Mouse (Mus musculus) CH12.LX (cell line): ENCODE data around the gene 4930519G04Rik. TPM values are rescaled to one million over a fixed set of nuclear protein-coding genes. Genes with fewer than 3 reads are reported as not detected.

Source experiments
- DNase-seq: peaks from one replicate; pipeline ENCODE4 v3.0.0-alpha.2; 2013; ENCODE audit errors: extremely low read depth
- H3K27ac ChIP-seq: 2 replicates; pipeline ENCODE4 v1.5.1; 2012; ENCODE audit warnings: low read depth, mild to moderate bottlenecking, control low read depth, moderate library complexity; ENCODE audit not compliant: insufficient read depth
- H3K27me3 ChIP-seq: replicated peaks from 2 replicates; pipeline ENCODE3; 2012; ENCODE audit warnings: inconsistent platforms
- H3K36me3 ChIP-seq, 2 experiments: replicated peaks in 1 of 2; 2 replicates each; pipeline versions ENCODE3 to v1.6.1; 2012; ENCODE audit warnings: inconsistent platforms in 1 of 2, low read length in 1 of 2, mild to moderate bottlenecking in 1 of 2, mixed read lengths in 1 of 2, moderate library complexity in 1 of 2; ENCODE audit not compliant: control insufficient read depth in 1 of 2, insufficient read depth in 1 of 2
- H3K4me1 ChIP-seq, 2 experiments: 2 replicates each; pipeline ENCODE4 v1.6.1; 2012; ENCODE audit warnings: inconsistent platforms in 1 of 2, moderate library complexity in 1 of 2; ENCODE audit not compliant: insufficient read depth in 2 of 2, control insufficient read depth in 1 of 2
- H3K4me2 ChIP-seq: 2 replicates; pipeline ENCODE4 v1.6.1; 2012; ENCODE audit warnings: low read depth, mild to moderate bottlenecking, control low read depth; ENCODE audit not compliant: poor library complexity, insufficient read depth, severe bottlenecking
- H3K4me3 ChIP-seq, 3 experiments: fragments of 150-350 bp in 1 of 3; sonication (generic) in 1 of 3; replicated peaks in 1 of 3; 2 replicates each; pipeline versions ENCODE3 to v1.5.1; 2011 to 2012; ENCODE audit warnings: low read depth in 2 of 3, low read length in 2 of 3, mild to moderate bottlenecking in 2 of 3, moderate library complexity in 2 of 3, control low read depth in 1 of 3, improper control_type of control experiment in 1 of 3, inconsistent platforms in 1 of 3, mixed read lengths in 1 of 3; ENCODE audit not compliant: poor library complexity in 1 of 3
- H3K79me2 ChIP-seq: replicated peaks from 2 replicates; pipeline ENCODE4 v1.6.1; 2012; ENCODE audit warnings: mild to moderate bottlenecking, moderate library complexity; ENCODE audit not compliant: control insufficient read depth, poor library complexity, insufficient read depth, severe bottlenecking; ENCODE audit errors: extremely low read depth
- H3K9ac ChIP-seq: 2 replicates; pipeline ENCODE4 v1.6.1; 2012; ENCODE audit warnings: low read depth, mild to moderate bottlenecking, control low read depth, moderate library complexity; ENCODE audit not compliant: insufficient read depth
- H3K9me3 ChIP-seq: replicated peaks from 2 replicates; pipeline ENCODE3; 2012; ENCODE audit warnings: low read length, inconsistent platforms, mixed read lengths
- CHD2 ChIP-seq: IDR thresholded peaks from 2 replicates; pipeline ENCODE4 v1.6.1; 2011; ENCODE audit warnings: low read length, improper control_type of control experiment
- CTCF ChIP-seq, 2 experiments: IDR thresholded peaks in 1 of 2; conservative IDR thresholded peaks in 1 of 2; 2 replicates each; pipeline ENCODE4 v1.5.1; 2011 to 2012; ENCODE audit warnings: low read depth in 2 of 2, low read length in 2 of 2, improper control_type of control experiment in 1 of 2, inconsistent platforms in 1 of 2, mild to moderate bottlenecking in 1 of 2, moderate library complexity in 1 of 2
- ELF1 ChIP-seq: IDR thresholded peaks from 2 replicates; pipeline ENCODE4 v1.6.1; 2014; ENCODE audit warnings: low read depth, mild to moderate bottlenecking, inconsistent platforms, low read length, improper control_type of control experiment
- EP300 ChIP-seq: IDR thresholded peaks from 2 replicates; pipeline ENCODE4 v1.6.1; 2011; ENCODE audit warnings: low read length, improper control_type of control experiment
- ETS1 ChIP-seq: conservative IDR thresholded peaks from 2 replicates; pipeline ENCODE4 v1.6.1; 2012; ENCODE audit warnings: low read depth, mild to moderate bottlenecking, inconsistent platforms, low read length, improper control_type of control experiment, moderate library complexity
- GABPA ChIP-seq: IDR thresholded peaks from 2 replicates; pipeline ENCODE4 v1.6.1; 2012; ENCODE audit warnings: low read depth, low read length, improper control_type of control experiment, inconsistent platforms; ENCODE audit not compliant: insufficient replicate concordance
- HCFC1 ChIP-seq: IDR thresholded peaks from 2 replicates; pipeline ENCODE4 v1.6.1; 2012; ENCODE audit warnings: low read depth, mild to moderate bottlenecking, inconsistent platforms, low read length, improper control_type of control experiment
- JUND ChIP-seq: conservative IDR thresholded peaks from 2 replicates; pipeline ENCODE4 v1.6.1; 2011; ENCODE audit warnings: low read depth, low read length, improper control_type of control experiment
- KAT2A ChIP-seq: IDR thresholded peaks from 2 replicates; pipeline ENCODE4 v1.6.1; 2012; ENCODE audit warnings: low read length, improper control_type of control experiment, inconsistent platforms; ENCODE audit not compliant: insufficient replicate concordance
- MAFK ChIP-seq: IDR thresholded peaks from 2 replicates; pipeline ENCODE4 v1.6.1; 2011; ENCODE audit warnings: low read length, improper control_type of control experiment; ENCODE audit not compliant: insufficient replicate concordance
- MAZ ChIP-seq: IDR thresholded peaks from 2 replicates; pipeline ENCODE4 v1.6.1; 2012; ENCODE audit warnings: low read depth, mild to moderate bottlenecking, inconsistent platforms, low read length, improper control_type of control experiment, moderate library complexity
- MEF2A ChIP-seq: IDR thresholded peaks from 2 replicates; pipeline ENCODE4 v1.6.1; 2014; ENCODE audit warnings: low read depth, mild to moderate bottlenecking, inconsistent platforms, low read length, improper control_type of control experiment, borderline replicate concordance
- MXI1 ChIP-seq: IDR thresholded peaks from 2 replicates; pipeline ENCODE4 v1.6.1; 2011; ENCODE audit warnings: mild to moderate bottlenecking, low read depth, low read length, improper control_type of control experiment
- NRF1 ChIP-seq: IDR thresholded peaks from 2 replicates; pipeline ENCODE4 v1.6.1; 2014; ENCODE audit warnings: low read depth, mild to moderate bottlenecking, inconsistent platforms, low read length, improper control_type of control experiment, moderate library complexity
- PAX5 ChIP-seq: IDR thresholded peaks from 2 replicates; pipeline ENCODE4 v1.6.1; 2012; ENCODE audit warnings: low read length, inconsistent platforms, mixed read lengths
- POLR2AphosphoS2 ChIP-seq: IDR thresholded peaks from 2 replicates; pipeline ENCODE4 v1.6.1; 2011; ENCODE audit warnings: low read depth, low read length, improper control_type of control experiment
- RCOR1 ChIP-seq: conservative IDR thresholded peaks from 2 replicates; pipeline ENCODE4 v1.6.1; 2012; ENCODE audit warnings: low read depth, mild to moderate bottlenecking, inconsistent platforms, low read length, improper control_type of control experiment
- UBTF ChIP-seq: IDR thresholded peaks from 2 replicates; pipeline ENCODE4 v1.6.1; 2012; ENCODE audit warnings: low read depth, mild to moderate bottlenecking, inconsistent platforms, low read length, improper control_type of control experiment, moderate library complexity
- USF2 ChIP-seq: conservative IDR thresholded peaks from 2 replicates; pipeline ENCODE4 v1.6.1; 2011; ENCODE audit warnings: low read depth, low read length, improper control_type of control experiment
- ZKSCAN1 ChIP-seq: IDR thresholded peaks from 2 replicates; pipeline ENCODE4 v1.6.1; 2012; ENCODE audit warnings: low read depth, inconsistent platforms, low read length, improper control_type of control experiment, borderline replicate concordance
- ZMIZ1 ChIP-seq: IDR thresholded peaks from 2 replicates; pipeline ENCODE4 v1.6.1; 2012; ENCODE audit warnings: low read depth, mild to moderate bottlenecking, inconsistent platforms, low read length, improper control_type of control experiment
- ZNF384 ChIP-seq: IDR thresholded peaks from 2 replicates; pipeline ENCODE4 v1.6.1; 2012; ENCODE audit warnings: low read depth, low read length, improper control_type of control experiment, inconsistent platforms
- dilution Hi-C: fragments of 300-500 bp; cut with MboI; formaldehyde crosslinking; loops from 2 replicates; pipeline ENCODE4 v1.14.3; 2020; ENCODE audit warnings: low sequenced_read_pairs; ENCODE audit not compliant: extremely low pct_unique_long_range_greater_than_20kb, extremely low pct_ligation_motif_present
- in situ Hi-C: fragments of 300-500 bp; cut with MboI; formaldehyde crosslinking; loops from 3 replicates; pipeline ENCODE4 v1.14.3; 2019; ENCODE audit warnings: low sequenced_read_pairs, low pct_ligation_motif_present, low pct_unique_long_range_greater_than_20kb, mixed read lengths
- polyA plus RNA-seq: library from polyadenylated mRNA; unstranded; fragments of >175 nt; gene quantifications from 2 replicates; pipeline ENCODE4 v1.2.1, GENCODE M21; 2012; ENCODE audit warnings: low read depth; ENCODE audit not compliant: insufficient read length
- total RNA-seq, 2 experiments: library from RNA; depleted of rRNA; stranded (reverse); fragments of 300-350 nt in 1 of 2; fragments of >200 nt in 1 of 2; gene quantifications; 2 replicates each; pipeline ENCODE4 v1.2.3; 2012 to 2014

The 4930519G04Rik gene
- total and polyA plus RNA-seq, 3 experiments: not detected

- peaks cover 8 to 16% of the 10 kb centered on the region in 2 experiments for H3K4me1 ChIP-seq
- peaks cover 3% of the 10 kb centered on the region for H3K27me3 ChIP-seq
- H3K4me2 ChIP-seq: no peak overlapping the region
- H3K9ac ChIP-seq: no peak overlapping the region
- no peaks in the 10 kb centered on the region for H3K9me3 ChIP-seq
- no peak overlapping the region for H3K4me3 ChIP-seq
- dilution Hi-C loops (no loop called here), in situ Hi-C loops (no loop called here)
- no peaks in the 10 kb centered on the region for H3K79me2 ChIP-seq
- no peak for DNase-seq
- H3K36me3 ChIP-seq: no peaks in the 10 kb centered on the region
- TF ChIP-seq HCFC1: no peak
- TF ChIP-seq CHD2: no peak
- TF ChIP-seq RCOR1: no peak
- no peak for TF ChIP-seq MAZ
- no peak for TF ChIP-seq JUND
- no peak for TF ChIP-seq EP300
- TF ChIP-seq ETS1: no peak
- TF ChIP-seq MXI1: no peak
- no peak for TF ChIP-seq USF2
- TF ChIP-seq MAFK: no peak
- no peak for TF ChIP-seq GABPA
- TF ChIP-seq UBTF: no peak
- no peak for TF ChIP-seq KAT2A
- no peak for TF ChIP-seq NRF1
- TF ChIP-seq ELF1: no peak
- no peak for TF ChIP-seq ZMIZ1
- no peak overlapping the region for H3K27ac ChIP-seq
These were observed 1.8 kb upstream of the 4930519G04Rik start for GRCm38 (mm10) chr5:114851565-114852236.

GRCm38 (mm10) chr5:114858582-114858981 is 5.1 kb downstream of the 4930519G04Rik start, which contains the start of gene Gm9936:
Gene Gm9936 (minus strand): TSS chr5:114858682.
- Histone ChIP-seq H3K4me3 (peak within 1 kb of the TSS in 2 of 3 experiments; percentile 29 to 43), H3K9me3 (no peaks in the 10 kb centered on the region), H3K27me3 (peaks cover 11% of the 10 kb centered on the region), H3K79me2 (no peaks in the 10 kb centered on the region), H3K4me1 (peaks cover 8 to 32% of the 10 kb centered on the region in 2 experiments), H3K36me3 (no peaks in the 10 kb centered on the region), H3K27ac (no peak within 1 kb of the TSS), H3K9ac (peak within 1 kb of the TSS; percentile 37; the same call in 1 of the 2 replicates), H3K4me2 (peak within 1 kb of the TSS; percentile 60; the same call in 1 of the 2 replicates)
- in situ Hi-C loops: no loop called here
- TF ChIP-seq PAX5: no peak
- no peak for TF ChIP-seq CTCF (conservative IDR thresholded peaks at IDR 0.05 in 1 of 2, IDR thresholded peaks at IDR 0.05 in 1 of 2; ENCODE audit: low read depth in 2 of 2, low read length in 2 of 2)
- no peak for TF ChIP-seq MEF2A
- TF ChIP-seq ZNF384: no peak
- no peak for TF ChIP-seq USF2
- no peak for TF ChIP-seq ZKSCAN1
- TF ChIP-seq POLR2AphosphoS2: no peak
- DNase-seq: no peak
- dilution Hi-C loops: no loop called here
